Mouse (Mus musculus) lung, adult 2 months (tissue): ENCODE results near the gene Lce1l. TPM values are rescaled to one million over a fixed set of nuclear protein-coding genes. Genes with fewer than 3 reads are reported as not detected.
"Not testable (repeated sequence)": the region's sequence is repeated elsewhere in the genome, so short reads cannot be mapped to it uniquely, and the experiment has no call there.

Source experiments
- DNase-seq: peaks from one replicate; pipeline ENCODE4 v3.0.0; 2022
- H3K4me1 ChIP-seq: fragments of 200-500 bp; 2 replicates; pipeline ENCODE4 v1.6.1; 2011; ENCODE audit warnings: low read length; ENCODE audit not compliant: control insufficient read depth, insufficient read depth
- H3K4me3 ChIP-seq: fragments of 200-500 bp; replicated peaks from 2 replicates; pipeline ENCODE3; 2011; ENCODE audit warnings: low read depth, mild to moderate bottlenecking, control low read depth, low read length; ENCODE audit errors: extremely low read depth
- CTCF ChIP-seq: fragments of 200-500 bp; IDR thresholded peaks from 2 replicates; pipeline ENCODE4 v1.5.1; 2011; ENCODE audit warnings: mild to moderate bottlenecking, low read length, control low read depth; ENCODE audit not compliant: insufficient read depth
- POLR2A ChIP-seq: fragments of 200-500 bp; IDR thresholded peaks from 2 replicates; pipeline ENCODE4 v1.6.1; 2011; ENCODE audit warnings: low read depth, mild to moderate bottlenecking, control low read depth, low read length, borderline replicate concordance; ENCODE audit errors: extremely low read depth
- WGBS: fragments of 180-500 bp; shearing (Covaris S2); methylation state at CpG from one replicate; pipeline ENCODE4 v1.1.7; 2018; 5-methylcytosine and 5-hydroxymethylcytosine counted together
- polyA plus RNA-seq: library from polyadenylated mRNA; depleted of rRNA; stranded (reverse); fragments of >200 nt; gene quantifications from 2 replicates; pipeline ENCODE4 v1.2.3, GENCODE M21; 2012; rRNA removed

Gene Lce1l
- polyA plus RNA-seq = 20.4 TPM in 1 of 2 replicates, not detected in the other

GRCm38 (mm10) chr3:92851186-92851585 lies at the start of gene Lce1l:
Lce1l (minus strand) TSS chr3:92851286.
- Histone ChIP-seq H3K4me3 (no peak within 1 kb of the TSS), H3K4me1 (no peaks in the 10 kb centered on the region)
- no peak for TF ChIP-seq CTCF
- no peak for TF ChIP-seq POLR2A
- 75% methylated on average over 3 of the region's 3 CpGs for WGBS
- DNase-seq = no peak

- no peaks in the 10 kb centered on the region for H3K4me1 ChIP-seq
- 36% methylated on average over 1 of the region's 1 CpGs for WGBS
- DNase-seq = no peak
- TF ChIP-seq POLR2A (no peak), CTCF (no peak)
- no peak overlapping the region for H3K4me3 ChIP-seq
These were observed 43.4 kb upstream of the Lce1l start for GRCm38 (mm10) chr3:92894489-92894888.

- WGBS = 43% methylated on average over 3 of the region's 3 CpGs
- H3K4me1 ChIP-seq = no peaks in the 10 kb centered on the region
- DNase-seq = peak; percentile 9
- no peak overlapping the region for H3K4me3 ChIP-seq
- TF ChIP-seq CTCF = no peak
- no peak for TF ChIP-seq POLR2A
These were observed 43.0 kb upstream of the Lce1l start for GRCm38 (mm10) chr3:92894063-92894462.

- WGBS = 69% methylated on average over 3 of the region's 3 CpGs
- H3K4me3 ChIP-seq = no peak overlapping the region
- no peak for TF ChIP-seq CTCF
- no peak for TF ChIP-seq POLR2A
- H3K4me1 ChIP-seq = no peaks in the 10 kb centered on the region
- no peak for DNase-seq
These were observed 23.1 kb upstream of the Lce1l start for GRCm38 (mm10) chr3:92874180-92874579.

- Histone ChIP-seq H3K4me3 (no peak within 1 kb of the TSS), H3K4me1 (no peaks in the 10 kb centered on the region)
- TF ChIP-seq POLR2A (no peak), CTCF (no peak)
- DNase-seq = no peak
- WGBS = 66% methylated on average over 4 of the region's 4 CpGs
These were observed 19.0 kb upstream of the Lce1l start, which contains the start of gene 2310050C09Rik for GRCm38 (mm10) chr3:92870116-92870515. 2310050C09Rik (minus strand) TSS chr3:92870216.

- 4% methylated on average over 1 of the region's 1 CpGs for WGBS
- H3K4me1 ChIP-seq = no peaks in the 10 kb centered on the region
- H3K4me3 ChIP-seq = no peak within 1 kb of the TSS
- no peak for TF ChIP-seq CTCF
- TF ChIP-seq POLR2A = no peak
- no peak for DNase-seq
These were observed 24.0 kb downstream of the Lce1l start, which contains the start of gene Kprp for GRCm38 (mm10) chr3:92827108-92827507. Kprp (minus strand) TSS chr3:92827247.

GRCm38 (mm10) chr3:92825808-92826207 lies 25.3 kb downstream of the Lce1l start:
- Histone ChIP-seq H3K4me3 (no peak overlapping the region), H3K4me1 (no peaks in the 10 kb centered on the region)
- no peak for DNase-seq
- WGBS = 18% methylated on average over 1 of the region's 1 CpGs
- TF ChIP-seq POLR2A = no peak
- TF ChIP-seq CTCF = no peak

- 93% methylated on average over 2 of the region's 2 CpGs for WGBS
- H3K4me1 ChIP-seq, DNase-seq, H3K4me3 ChIP-seq: not testable (repeated sequence)
These were observed 35.0 kb downstream of the Lce1l start for GRCm38 (mm10) chr3:92816036-92816435.

- 86% methylated on average over 3 of the region's 3 CpGs for WGBS
- DNase-seq = no peak
- Histone ChIP-seq H3K4me3 (no peak overlapping the region), H3K4me1 (no peaks in the 10 kb centered on the region)
- no peak for TF ChIP-seq POLR2A
- TF ChIP-seq CTCF = no peak
These were observed 35.5 kb downstream of the Lce1l start for GRCm38 (mm10) chr3:92815581-92815980.

- Histone ChIP-seq H3K4me1 (no peaks in the 10 kb centered on the region), H3K4me3 (no peak within 1 kb of the TSS)
- TF ChIP-seq POLR2A (no peak), CTCF (no peak)
- DNase-seq = no peak
These were observed 43.3 kb downstream of the Lce1l start, which contains the start of gene Lce1k for GRCm38 (mm10) chr3:92807791-92808190. Lce1k (minus strand) TSS chr3:92807891.

Other genes with a start within 250 kb of the Lce1l start
- 1.3 TPM in 1 of 2 replicates, not detected in the other for gene 2210017I01Rik, start 243.8 kb downstream of the Lce1l start, polyA plus RNA-seq
- not detected in 2 replicates for gene Lce6a, start 229.6 kb downstream of the Lce1l start, polyA plus RNA-seq
- 47.3 TPM in 1 of 2 replicates, not detected in the other for gene Lce1a1, start 203.0 kb downstream of the Lce1l start, polyA plus RNA-seq
- gene Lce1b, start 194.4 kb downstream of the Lce1l start, polyA plus RNA-seq = 67.0 TPM in 1 of 2 replicates, not detected in the other
- 74.9 TPM in 1 of 2 replicates, not detected in the other for gene Lce1a2, start 181.0 kb downstream of the Lce1l start, polyA plus RNA-seq
- 0.18 and 55.3 TPM in 2 replicates for gene Lce1c, start 172.0 kb downstream of the Lce1l start, polyA plus RNA-seq
- 77.1 TPM in 1 of 2 replicates, not detected in the other for gene Lce1d, start 164.1 kb downstream of the Lce1l start, polyA plus RNA-seq
- gene Lce1e, start 142.2 kb downstream of the Lce1l start, polyA plus RNA-seq = 25.3 TPM in 1 of 2 replicates, not detected in the other
- 38.2 TPM in 1 of 2 replicates, not detected in the other for gene Lce1f, start 130.9 kb downstream of the Lce1l start, polyA plus RNA-seq
- gene Gm38119, start 112.2 kb downstream of the Lce1l start, polyA plus RNA-seq = 0.34 TPM in 1 of 2 replicates, not detected in the other
- 23.0 TPM in 1 of 2 replicates, not detected in the other for gene Lce1g, start 98.9 kb downstream of the Lce1l start, polyA plus RNA-seq
- gene Lce1h, start 86.2 kb downstream of the Lce1l start, polyA plus RNA-seq = 17.7 TPM in 1 of 2 replicates, not detected in the other
- gene Lce1i, start 72.4 kb downstream of the Lce1l start, polyA plus RNA-seq = 20.2 TPM in 1 of 2 replicates, not detected in the other
- gene Lce1j, start 60.8 kb downstream of the Lce1l start, polyA plus RNA-seq = 17.7 TPM in 1 of 2 replicates, not detected in the other
- 22.2 TPM in 1 of 2 replicates, not detected in the other for gene Lce1k, start 43.4 kb downstream of the Lce1l start, polyA plus RNA-seq
- gene Kprp, start 24.0 kb downstream of the Lce1l start, polyA plus RNA-seq = 22.9 TPM in 1 of 2 replicates, not detected in the other
- 4.0 TPM in 1 of 2 replicates, not detected in the other for gene 2310050C09Rik, start 18.9 kb upstream of the Lce1l start, polyA plus RNA-seq
- gene Lce3a, start 74.9 kb upstream of the Lce1l start, polyA plus RNA-seq = 285 TPM in 1 of 2 replicates, not detected in the other
- 311 TPM in 1 of 2 replicates, not detected in the other for gene Lce3b, start 81.7 kb upstream of the Lce1l start, polyA plus RNA-seq
- 361 TPM in 1 of 2 replicates, not detected in the other for gene Lce3c, start 93.2 kb upstream of the Lce1l start, polyA plus RNA-seq
- 64.5 TPM in 1 of 2 replicates, not detected in the other for gene Lce3d, start 106.1 kb upstream of the Lce1l start, polyA plus RNA-seq
- gene Lce3e, start 115.8 kb upstream of the Lce1l start, polyA plus RNA-seq = 169 TPM in 1 of 2 replicates, not detected in the other
- 237 TPM in 1 of 2 replicates, not detected in the other for gene Lce3f, start 140.9 kb upstream of the Lce1l start, polyA plus RNA-seq
- 273 TPM in 1 of 2 replicates, not detected in the other for gene Crct1, start 164.4 kb upstream of the Lce1l start, polyA plus RNA-seq
- 2.9 TPM in 1 of 2 replicates, not detected in the other for gene Lce1m, start 167.8 kb upstream of the Lce1l start, polyA plus RNA-seq
- not detected in 2 replicates for gene Gm4858, start 217.5 kb upstream of the Lce1l start, polyA plus RNA-seq